Mouse (Mus musculus) megakaryocyte-erythroid progenitor cell, adult 5-6 weeks (primary cell): ENCODE measurements around the gene Col4a1. TPM values are rescaled to one million over a fixed set of nuclear protein-coding genes. Genes with fewer than 3 reads are reported as not detected.

Experiments
- ATAC-seq: replicated peaks from 2 replicates; pipeline ENCODE4 v1.8.0; 2016; ENCODE audit warnings: mild to moderate bottlenecking, inconsistent platforms; ENCODE audit not compliant: severe bottlenecking, poor library complexity, low FRiP score, low TSS enrichment
- total RNA-seq, 2 experiments: library from RNA; stranded (forward) in 1 of 2; stranded (reverse) in 1 of 2; fragments of 200-1000, 215-1000 nt in 1 of 2; fragments of >200 nt in 1 of 2; fragmentation: Nextera tagmentation in 1 of 2; gene quantifications; 2 replicates each; pipeline ENCODE4 v1.2.3; 2014 to 2017

The Col4a1 gene
- total RNA-seq, 2 experiments from 2014 or later, result not detected

GRCm38 (mm10) chr8:11334493-11334892 lies 21.9 kb upstream of the Col4a1 start:
- ATAC-seq, result no peak

GRCm38 (mm10) chr8:11333746-11334145 lies 21.1 kb upstream of the Col4a1 start:
- ATAC-seq, result no peak

- no peak for ATAC-seq
Measured at GRCm38 (mm10) chr8:11331561-11331960, 18.9 kb upstream of the Col4a1 start.

- ATAC-seq, result no peak
Measured at GRCm38 (mm10) chr8:11327722-11328417, 15.2 kb upstream of the Col4a1 start.

- no peak for ATAC-seq
Measured at GRCm38 (mm10) chr8:11327298-11327697, 14.7 kb upstream of the Col4a1 start.

GRCm38 (mm10) chr8:11324801-11325395 lies 12.3 kb upstream of the Col4a1 start:
- no peak for ATAC-seq

- ATAC-seq, result no peak
Measured at GRCm38 (mm10) chr8:11323681-11324080, 11.1 kb upstream of the Col4a1 start.

GRCm38 (mm10) chr8:11322724-11323585 lies 10.3 kb upstream of the Col4a1 start:
- no peak for ATAC-seq

GRCm38 (mm10) chr8:11321841-11322240 lies 9.2 kb upstream of the Col4a1 start:
- ATAC-seq, result no peak

GRCm38 (mm10) chr8:11319405-11319804 lies 6.8 kb upstream of the Col4a1 start:
- ATAC-seq, result no peak

- no peak for ATAC-seq
Measured at GRCm38 (mm10) chr8:11316118-11316517, 3.5 kb upstream of the Col4a1 start.

GRCm38 (mm10) chr8:11315179-11315943 lies 2.7 kb upstream of the Col4a1 start:
- no peak for ATAC-seq

GRCm38 (mm10) chr8:11314613-11315012 lies 2.0 kb upstream of the Col4a1 start:
- no peak for ATAC-seq

- no peak for ATAC-seq
Measured at GRCm38 (mm10) chr8:11313176-11314111, 818 bp upstream of the Col4a1 start.

- ATAC-seq, result no peak
Measured at GRCm38 (mm10) chr8:11311681-11312348, 811 bp downstream of the Col4a1 start.

- ATAC-seq, result no peak
Measured at GRCm38 (mm10) chr8:11310049-11310448, 2.6 kb downstream of the Col4a1 start.

GRCm38 (mm10) chr8:11309226-11309625 lies 3.4 kb downstream of the Col4a1 start:
- ATAC-seq, result no peak

- ATAC-seq, result no peak
Measured at GRCm38 (mm10) chr8:11308570-11308998, 4.0 kb downstream of the Col4a1 start.
